Mouse (Mus musculus) heart, adult 9 months (tissue): ENCODE measurements around the gene Gm49384.

Experiments used
- DNase-seq, 2 experiments: peaks; one replicate each; pipeline ENCODE4 v3.0.0; 2022; ENCODE audit warnings: low spot score in 2 of 2

Gene Gm49384

GRCm38 (mm10) chr12:69204052-69204833, at the start of gene Gm49384:
TSS of gene Gm49384 (minus strand) at chr12:69204267.
- no peak for DNase-seq

GRCm38 (mm10) chr12:69253806-69254205, 49.7 kb upstream of the Gm49384 start:
- DNase-seq = no peak

- no peak for DNase-seq
Measured at GRCm38 (mm10) chr12:69250756-69251155, 46.7 kb upstream of the Gm49384 start.

GRCm38 (mm10) chr12:69249766-69250165, 45.7 kb upstream of the Gm49384 start:
- DNase-seq = no peak

- peak; percentile 62 to 77 for DNase-seq
Measured at GRCm38 (mm10) chr12:69241771-69242431, 37.8 kb upstream of the Gm49384 start.

GRCm38 (mm10) chr12:69241405-69241770, 37.3 kb upstream of the Gm49384 start:
- DNase-seq = no peak

GRCm38 (mm10) chr12:69240876-69241275, 36.8 kb upstream of the Gm49384 start, which contains the start of gene Klhdc1:
TSS of gene Klhdc1 (plus strand) at chr12:69241176.
- no peak for DNase-seq

- DNase-seq = no peak
Measured at GRCm38 (mm10) chr12:69238284-69238683, 34.2 kb upstream of the Gm49384 start.

- no peak for DNase-seq
Measured at GRCm38 (mm10) chr12:69235782-69236181, 31.7 kb upstream of the Gm49384 start.

- no peak for DNase-seq
Measured at GRCm38 (mm10) chr12:69229251-69229650, 25.2 kb upstream of the Gm49384 start.

GRCm38 (mm10) chr12:69227776-69228466, 23.9 kb upstream of the Gm49384 start, which contains the start of gene Pole2:
TSS of gene Pole2 (minus strand) at chr12:69228195.
- peak; percentile 88 to 91 for DNase-seq

- DNase-seq = no peak
Measured at GRCm38 (mm10) chr12:69220613-69221277, 16.7 kb upstream of the Gm49384 start.

GRCm38 (mm10) chr12:69216587-69216986, 12.5 kb upstream of the Gm49384 start:
- DNase-seq = no peak

GRCm38 (mm10) chr12:69215000-69215785, 11.1 kb upstream of the Gm49384 start:
- peak; percentile 35 to 79 for DNase-seq

GRCm38 (mm10) chr12:69214393-69214792, 10.3 kb upstream of the Gm49384 start:
- DNase-seq = no peak

GRCm38 (mm10) chr12:69213186-69213777, 9.2 kb upstream of the Gm49384 start:
- no peak for DNase-seq

GRCm38 (mm10) chr12:69211057-69211456, 7.0 kb upstream of the Gm49384 start:
- no peak for DNase-seq

GRCm38 (mm10) chr12:69210056-69210979, 6.3 kb upstream of the Gm49384 start:
- DNase-seq = no peak

- no peak for DNase-seq
Measured at GRCm38 (mm10) chr12:69208520-69208919, 4.5 kb upstream of the Gm49384 start.

GRCm38 (mm10) chr12:69207926-69208325, 3.9 kb upstream of the Gm49384 start:
- DNase-seq = no peak
